Mouse (Mus musculus) heart, embryonic 11.5 days (tissue): ENCODE measurements around the gene Lingo1. TPM values are rescaled to one million over a fixed set of nuclear protein-coding genes. Genes with fewer than 3 reads are reported as not detected.
A peak's percentile ranks its signal among the peaks of the same experiment; 100 is the strongest.

Experiments used
- ATAC-seq: fragments of 200-750 bp; cut with Nextera tagmentation; replicated peaks from 2 replicates; pipeline ENCODE4 v1.8.0; 2017; ENCODE audit warnings: moderate library complexity; ENCODE audit not compliant: insufficient number of reproducible peaks, low FRiP score, low TSS enrichment
- H3K27ac ChIP-seq: fragments of 300-500 bp; sonication (generic); 2 replicates; pipeline ENCODE4 v1.5.1; 2014; ENCODE audit warnings: mild to moderate bottlenecking, low read depth, low read length
- H3K27me3 ChIP-seq: fragments of 300-500 bp; sonication (generic); 2 replicates; pipeline ENCODE4 v1.6.1; 2014; ENCODE audit warnings: mild to moderate bottlenecking, low read length, mixed read lengths; ENCODE audit not compliant: control insufficient read depth, insufficient read depth
- H3K36me3 ChIP-seq: fragments of 300-500 bp; sonication (generic); 2 replicates; pipeline ENCODE4 v1.6.1; 2014; ENCODE audit warnings: mild to moderate bottlenecking, low read length, moderate library complexity, mixed read lengths; ENCODE audit not compliant: control insufficient read depth, insufficient read depth
- H3K4me1 ChIP-seq: fragments of 300-500 bp; sonication (generic); 2 replicates; pipeline ENCODE4 v1.6.1; 2014; ENCODE audit warnings: low read length; ENCODE audit not compliant: control insufficient read depth, insufficient read depth
- H3K4me2 ChIP-seq: fragments of 300-500 bp; sonication (generic); 2 replicates; pipeline ENCODE4 v1.6.1; 2014; ENCODE audit warnings: mild to moderate bottlenecking, moderate library complexity
- H3K4me3 ChIP-seq: fragments of 300-500 bp; sonication (generic); 2 replicates; pipeline ENCODE4 v1.5.1; 2014; ENCODE audit warnings: low read depth, low read length
- H3K9ac ChIP-seq: fragments of 300-500 bp; sonication (generic); 2 replicates; pipeline ENCODE4 v1.6.1; 2014; ENCODE audit warnings: mild to moderate bottlenecking, low read depth, low read length, moderate library complexity
- H3K9me3 ChIP-seq: fragments of 300-500 bp; sonication (generic); replicated peaks from 2 replicates; pipeline ENCODE4 v1.6.1; 2016; ENCODE audit warnings: low read length; ENCODE audit not compliant: control insufficient read depth
- WGBS: fragments of 180-500 bp; shearing (Covaris S2); extraction: QIAGEN DNeasy Blood & Tissue Kit; methylation state at CpG from one replicate; pipeline ENCODE4 v1.1.7; 2014; ENCODE audit not compliant: insufficient replicate concordance; 5-methylcytosine and 5-hydroxymethylcytosine counted together
- polyA plus RNA-seq: library from polyadenylated mRNA; unstranded; fragments of >200 nt; fragmentation: Nextera tagmentation; extraction: Ambion mirVana; gene quantifications from 2 replicates; pipeline ENCODE4 v1.2.1, GENCODE M21; 2014

Gene Lingo1
- polyA plus RNA-seq, 1 experiment from 2014 or later, result 2.4 TPM

- H3K27me3 ChIP-seq, result peaks cover 60% of the 10 kb centered on the region
- H3K9me3 ChIP-seq, result no peaks in the 10 kb centered on the region
- peaks cover 6% of the 10 kb centered on the region; the same call in 1 of the 2 replicates for H3K4me1 ChIP-seq
- 12% methylated on average over 42 of the region's 42 CpGs for WGBS
- no peak for ATAC-seq
- 0 out of 2 replicates have a peak overlapping the region, but pooled peaks have one; percentile 12 for H3K9ac ChIP-seq
- peak overlapping the region; percentile 29 for H3K4me3 ChIP-seq
- H3K27ac ChIP-seq, result no peak overlapping the region
- H3K36me3 ChIP-seq, result no peaks in the 10 kb centered on the region
- H3K4me2 ChIP-seq, result peak overlapping the region; percentile 56
Observed at GRCm38 (mm10) chr9:56620512-56621371, 175.5 kb downstream of the Lingo1 start.

- no peaks in the 10 kb centered on the region for H3K36me3 ChIP-seq
- peaks cover 4% of the 10 kb centered on the region; the same call in 1 of the 2 replicates for H3K4me1 ChIP-seq
- WGBS, result 46% methylated on average over 23 of the region's 23 CpGs
- H3K27me3 ChIP-seq, result peaks cover 56% of the 10 kb centered on the region
- no peak overlapping the region for H3K27ac ChIP-seq
- H3K4me2 ChIP-seq, result no peak overlapping the region
- no peak for ATAC-seq
- no peaks in the 10 kb centered on the region for H3K9me3 ChIP-seq
- H3K9ac ChIP-seq, result no peak overlapping the region
- no peak overlapping the region for H3K4me3 ChIP-seq
Observed at GRCm38 (mm10) chr9:56619715-56620114, 176.6 kb downstream of the Lingo1 start.

GRCm38 (mm10) chr9:56618660-56619059 is 177.6 kb downstream of the Lingo1 start:
- Histone ChIP-seq H3K36me3 (no peaks in the 10 kb centered on the region), H3K4me2 (no peak overlapping the region), H3K4me3 (no peak overlapping the region), H3K9ac (no peak overlapping the region), H3K27me3 (peaks cover 56% of the 10 kb centered on the region), H3K4me1 (peaks cover 9% of the 10 kb centered on the region), H3K9me3 (no peaks in the 10 kb centered on the region), H3K27ac (no peak overlapping the region)
- ATAC-seq, result no peak
- 66% methylated on average over 4 of the region's 4 CpGs for WGBS

GRCm38 (mm10) chr9:56616061-56616460 is 180.2 kb downstream of the Lingo1 start:
- peaks cover 21% of the 10 kb centered on the region for H3K4me1 ChIP-seq
- no peak overlapping the region for H3K9ac ChIP-seq
- peaks cover 34% of the 10 kb centered on the region for H3K27me3 ChIP-seq
- 76% methylated on average over 3 of the region's 3 CpGs for WGBS
- no peaks in the 10 kb centered on the region for H3K36me3 ChIP-seq
- H3K9me3 ChIP-seq, result no peaks in the 10 kb centered on the region
- H3K4me2 ChIP-seq, result no peak overlapping the region
- H3K4me3 ChIP-seq, result no peak overlapping the region
- no peak for ATAC-seq
- H3K27ac ChIP-seq, result no peak overlapping the region

GRCm38 (mm10) chr9:56612798-56613183 is 183.5 kb downstream of the Lingo1 start:
- Histone ChIP-seq H3K4me3 (no peak overlapping the region), H3K36me3 (no peaks in the 10 kb centered on the region), H3K4me1 (peaks cover 29% of the 10 kb centered on the region), H3K27me3 (peaks cover 10% of the 10 kb centered on the region), H3K4me2 (no peak overlapping the region), H3K9me3 (no peaks in the 10 kb centered on the region), H3K27ac (no peak overlapping the region), H3K9ac (no peak overlapping the region)
- 37% methylated on average over 12 of the region's 12 CpGs for WGBS
- ATAC-seq, result 0 out of 2 replicates have a peak, but pooled peaks have one; percentile 32

- Histone ChIP-seq H3K9ac (no peak overlapping the region), H3K4me3 (no peak overlapping the region), H3K4me1 (peaks cover 29% of the 10 kb centered on the region), H3K36me3 (no peaks in the 10 kb centered on the region), H3K9me3 (no peaks in the 10 kb centered on the region), H3K27me3 (peaks cover 7% of the 10 kb centered on the region; the same call in 1 of the 2 replicates), H3K27ac (no peak overlapping the region), H3K4me2 (no peak overlapping the region)
- WGBS, result 85% methylated on average over 8 of the region's 8 CpGs
- 0 out of 2 replicates have a peak, but pooled peaks have one; percentile 28 for ATAC-seq
Observed at GRCm38 (mm10) chr9:56611912-56612797, 184.1 kb downstream of the Lingo1 start.

GRCm38 (mm10) chr9:56610955-56611354 is 185.3 kb downstream of the Lingo1 start:
- Histone ChIP-seq H3K4me1 (peaks cover 29% of the 10 kb centered on the region), H3K4me2 (no peak overlapping the region), H3K4me3 (no peak overlapping the region), H3K9ac (no peak overlapping the region), H3K9me3 (no peaks in the 10 kb centered on the region), H3K27ac (no peak overlapping the region), H3K36me3 (no peaks in the 10 kb centered on the region), H3K27me3 (peaks cover 9% of the 10 kb centered on the region; the same call in 1 of the 2 replicates)
- ATAC-seq, result no peak
- 87% methylated on average over 6 of the region's 6 CpGs for WGBS

GRCm38 (mm10) chr9:56610466-56610865 is 185.8 kb downstream of the Lingo1 start:
- H3K9ac ChIP-seq, result no peak overlapping the region
- no peak overlapping the region for H3K4me3 ChIP-seq
- peaks cover 32% of the 10 kb centered on the region for H3K4me1 ChIP-seq
- H3K9me3 ChIP-seq, result no peaks in the 10 kb centered on the region
- no peak for ATAC-seq
- no peak overlapping the region for H3K4me2 ChIP-seq
- WGBS, result 73% methylated on average over 5 of the region's 5 CpGs
- peaks cover 9% of the 10 kb centered on the region; the same call in 1 of the 2 replicates for H3K27me3 ChIP-seq
- no peaks in the 10 kb centered on the region for H3K36me3 ChIP-seq
- H3K27ac ChIP-seq, result no peak overlapping the region
